Mouse (Mus musculus): Measurements from ENCODE around the gene Arhgef39. TPM values are rescaled to one million over a fixed set of nuclear protein-coding genes. Genes with fewer than 3 reads are reported as not detected.
"Not testable (repeated sequence)": the region's sequence is repeated elsewhere in the genome, so short reads cannot be mapped to it uniquely, and the experiment has no call there.

Arhgef39 gene
- polyA plus RNA-seq, 1 experiment from 2014 or later = 45.1 TPM

DNA sequence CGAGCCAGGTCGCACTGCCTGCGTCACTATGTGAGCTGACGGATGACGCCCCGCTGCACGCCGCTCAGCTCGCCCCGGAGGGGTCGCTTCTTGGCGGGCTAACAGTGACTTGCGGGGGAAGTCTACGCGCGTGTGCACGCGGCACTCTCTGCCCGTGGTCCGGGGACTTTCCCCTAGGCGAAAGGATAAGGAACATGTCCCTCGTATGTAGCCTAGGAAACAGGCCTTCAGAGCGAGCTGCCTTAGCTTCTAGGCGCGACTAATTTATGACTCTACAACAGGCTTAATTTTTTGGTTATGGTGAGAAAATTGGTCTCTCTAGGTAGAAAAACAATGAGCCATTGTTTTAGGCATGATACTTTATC lies 6.7 kb downstream of the Arhgef39 start, which contains the start of gene Ccdc107:
Gene Ccdc107 (plus strand): TSS at position 80 of the 365 bp plus-strand sequence.
- Histone ChIP-seq H3K9me3 (ENCODE audit: control insufficient read depth, low read length) (no peaks in the 10 kb centered on the region), H3K36me3 (ENCODE audit: control insufficient read depth, insufficient read depth, low read length) (peaks cover 8% of the 10 kb centered on the region; the same call in 1 of the 2 replicates), H3K4me3 (ENCODE audit: low read depth, low read length) (peak within 1 kb of the TSS; percentile 69), H3K27ac (ENCODE audit: low read depth, low read length) (peak within 1 kb of the TSS; percentile 66), H3K27me3 (replicated peaks; ENCODE audit: control insufficient read depth, insufficient read depth, low read length) (no peaks in the 10 kb centered on the region), H3K4me2 (peak within 1 kb of the TSS; percentile 66), H3K9ac (ENCODE audit: low read depth, low read length) (peak within 1 kb of the TSS; percentile 77), H3K4me1 (replicated peaks; ENCODE audit: control insufficient read depth, insufficient read depth, low read length) (peaks cover 4% of the 10 kb centered on the region)
- WGBS = under 1% methylated on average over 25 of the region's 25 CpGs
- DNase-seq (ENCODE audit: low spot score) (peak; percentile 88), ATAC-seq (replicated peaks; ENCODE audit: low FRiP score) (peak; percentile 97)

DNA sequence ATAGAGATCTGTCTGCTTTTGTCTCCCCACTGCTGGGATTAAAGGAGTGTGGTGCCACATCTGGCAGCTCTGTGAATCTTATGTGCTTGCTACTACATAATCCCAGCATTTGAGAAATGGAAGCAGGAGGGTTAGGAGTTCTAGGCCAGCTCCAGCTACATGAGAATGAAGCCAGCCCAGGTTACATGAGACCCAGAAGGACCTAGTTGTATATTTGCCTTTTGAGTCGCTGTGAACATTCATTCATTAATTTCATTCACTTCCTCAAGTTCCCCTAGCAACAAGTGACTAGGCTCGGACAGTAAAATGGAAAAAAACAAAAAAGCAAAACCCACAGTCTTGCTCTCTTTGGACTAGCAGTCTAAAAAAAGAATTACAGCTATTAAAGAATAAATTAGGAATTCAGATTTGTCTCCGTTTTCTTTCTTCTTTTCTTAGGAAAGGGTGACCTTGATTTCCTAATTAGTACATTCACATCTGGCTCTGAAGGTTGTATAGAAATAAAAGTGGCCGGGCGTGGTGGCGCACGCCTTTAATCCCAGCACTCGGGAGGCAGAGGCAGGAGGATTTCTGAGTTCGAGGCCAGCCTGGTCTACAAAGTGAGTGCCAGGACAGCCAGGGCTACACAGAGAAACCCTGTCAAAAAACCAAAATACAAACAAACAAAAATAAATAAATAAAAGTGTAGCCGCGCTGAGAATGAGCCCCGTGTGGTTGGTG lies 7.2 kb downstream of the Arhgef39 start:
- H3K9me3 ChIP-seq (ENCODE audit: control insufficient read depth, low read length) = no peaks in the 10 kb centered on the region
- peak overlapping the region; percentile 54 for H3K4me2 ChIP-seq
- WGBS = 44% methylated on average over 12 of the region's 12 CpGs
- no peaks in the 10 kb centered on the region for H3K27me3 ChIP-seq (replicated peaks; ENCODE audit: control insufficient read depth, insufficient read depth, low read length)
- no peak overlapping the region for H3K9ac ChIP-seq (ENCODE audit: low read depth, low read length)
- H3K4me3 ChIP-seq (ENCODE audit: low read depth, low read length) = peak overlapping the region; percentile 20
- DNase-seq (ENCODE audit: low spot score) (no peak), ATAC-seq (replicated peaks; ENCODE audit: low FRiP score) (no peak)
- peaks cover 3% of the 10 kb centered on the region for H3K4me1 ChIP-seq (replicated peaks; ENCODE audit: control insufficient read depth, insufficient read depth, low read length)
- peaks cover 5% of the 10 kb centered on the region; the same call in 1 of the 2 replicates for H3K36me3 ChIP-seq (ENCODE audit: control insufficient read depth, insufficient read depth, low read length)
- no peak overlapping the region for H3K27ac ChIP-seq (ENCODE audit: low read depth, low read length)

DNA sequence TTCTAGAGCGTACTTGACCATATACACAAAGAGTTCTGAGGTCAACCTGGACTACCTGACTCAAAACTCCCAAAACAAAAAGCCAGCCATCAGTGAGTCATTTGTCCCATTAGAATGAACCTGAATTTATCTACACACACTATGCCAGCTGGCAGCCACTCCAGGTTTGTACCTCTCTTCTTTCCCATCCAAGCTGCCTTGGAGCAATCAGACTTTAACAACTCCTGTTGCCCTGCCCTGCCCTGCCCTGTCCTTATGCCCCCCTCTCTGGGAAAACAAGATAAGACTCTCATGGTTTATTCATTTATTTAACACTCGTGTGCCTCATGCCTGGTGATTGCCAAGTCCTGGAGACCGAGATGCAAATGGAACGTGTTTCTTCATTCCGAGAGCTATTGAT lies 8.7 kb downstream of the Arhgef39 start:
- Histone ChIP-seq H3K4me3 (ENCODE audit: low read depth, low read length) (no peak overlapping the region), H3K9me3 (ENCODE audit: control insufficient read depth, low read length) (no peaks in the 10 kb centered on the region), H3K36me3 (ENCODE audit: control insufficient read depth, insufficient read depth, low read length) (no peaks in the 10 kb centered on the region; the same call in 1 of the 2 replicates), H3K4me1 (replicated peaks; ENCODE audit: control insufficient read depth, insufficient read depth, low read length) (peaks cover 3% of the 10 kb centered on the region), H3K27me3 (replicated peaks; ENCODE audit: control insufficient read depth, insufficient read depth, low read length) (no peaks in the 10 kb centered on the region), H3K9ac (ENCODE audit: low read depth, low read length) (no peak overlapping the region), H3K4me2 (0 out of 2 replicates have a peak overlapping the region, but pooled peaks have one; percentile 0), H3K27ac (ENCODE audit: low read depth, low read length) (no peak overlapping the region)
- no peak for DNase-seq (ENCODE audit: low spot score)
- no peak for ATAC-seq (replicated peaks; ENCODE audit: low FRiP score)
- 71% methylated on average over 5 of the region's 5 CpGs for WGBS

DNA sequence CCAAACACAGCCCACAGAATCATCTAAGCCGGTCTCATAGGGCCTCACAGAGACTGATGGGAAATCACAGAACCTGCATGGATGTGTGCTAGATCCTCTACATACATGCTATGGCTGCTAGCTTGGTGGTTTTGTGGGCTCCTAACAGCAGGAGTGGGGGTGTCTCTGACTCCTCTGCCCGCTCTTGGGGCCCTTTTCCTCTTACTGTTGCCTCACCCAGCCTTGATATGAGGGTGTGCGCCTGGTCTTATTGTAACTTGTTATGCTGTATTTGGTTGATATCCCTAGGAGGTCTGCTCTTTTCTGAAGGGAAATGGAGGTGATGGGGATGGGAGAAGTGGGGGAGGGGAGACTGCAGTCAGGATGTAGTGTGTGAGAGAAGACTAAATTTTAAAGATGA lies 9.9 kb downstream of the Arhgef39 start:
- H3K4me1 ChIP-seq (replicated peaks; ENCODE audit: control insufficient read depth, insufficient read depth, low read length) = no peaks in the 10 kb centered on the region; the same call in 1 of the 2 replicates
- no peaks in the 10 kb centered on the region for H3K27me3 ChIP-seq (replicated peaks; ENCODE audit: control insufficient read depth, insufficient read depth, low read length)
- ATAC-seq (replicated peaks; ENCODE audit: low FRiP score) = no peak
- H3K27ac ChIP-seq (ENCODE audit: low read depth, low read length) = no peak overlapping the region
- no peaks in the 10 kb centered on the region for H3K36me3 ChIP-seq (ENCODE audit: control insufficient read depth, insufficient read depth, low read length)
- no peaks in the 10 kb centered on the region for H3K9me3 ChIP-seq (ENCODE audit: control insufficient read depth, low read length)
- no peak overlapping the region for H3K9ac ChIP-seq (ENCODE audit: low read depth, low read length)
- 92% methylated on average over 3 of the region's 3 CpGs for WGBS
- H3K4me3 ChIP-seq (ENCODE audit: low read depth, low read length) = no peak overlapping the region
- DNase-seq (ENCODE audit: low spot score) = no peak
- H3K4me2 ChIP-seq = no peak overlapping the region

DNA sequence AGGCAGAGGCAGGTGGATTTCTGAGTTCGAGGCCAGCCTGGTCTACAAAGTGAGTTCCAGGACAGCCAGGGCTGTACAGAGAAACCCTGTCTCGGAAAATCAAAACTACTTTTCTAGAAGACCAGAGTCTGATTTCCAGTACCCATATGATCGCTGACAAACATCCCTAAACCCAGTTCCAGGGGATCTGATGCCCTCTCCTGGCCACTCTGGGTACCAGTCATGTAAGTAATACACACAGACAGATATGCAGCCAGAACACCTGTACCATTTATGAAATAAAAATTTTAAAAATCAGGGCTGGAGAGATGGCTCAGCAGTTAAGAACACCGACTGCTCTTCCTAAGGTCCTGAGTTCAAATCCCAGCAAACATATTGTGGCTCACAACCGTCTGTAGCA lies 13.8 kb downstream of the Arhgef39 start:
- not testable (repeated sequence) for DNase-seq (ENCODE audit: low spot score); H3K4me1 ChIP-seq (replicated peaks; ENCODE audit: control insufficient read depth, insufficient read depth, low read length); H3K9me3 ChIP-seq (ENCODE audit: control insufficient read depth, low read length); ATAC-seq (replicated peaks; ENCODE audit: low FRiP score); H3K36me3 ChIP-seq (ENCODE audit: control insufficient read depth, insufficient read depth, low read length); H3K4me2 ChIP-seq; H3K27me3 ChIP-seq (replicated peaks; ENCODE audit: control insufficient read depth, insufficient read depth, low read length); H3K27ac ChIP-seq (ENCODE audit: low read depth, low read length); H3K4me3 ChIP-seq (ENCODE audit: low read depth, low read length); H3K9ac ChIP-seq (ENCODE audit: low read depth, low read length)
- 76% methylated on average over 5 of the region's 5 CpGs for WGBS

DNA sequence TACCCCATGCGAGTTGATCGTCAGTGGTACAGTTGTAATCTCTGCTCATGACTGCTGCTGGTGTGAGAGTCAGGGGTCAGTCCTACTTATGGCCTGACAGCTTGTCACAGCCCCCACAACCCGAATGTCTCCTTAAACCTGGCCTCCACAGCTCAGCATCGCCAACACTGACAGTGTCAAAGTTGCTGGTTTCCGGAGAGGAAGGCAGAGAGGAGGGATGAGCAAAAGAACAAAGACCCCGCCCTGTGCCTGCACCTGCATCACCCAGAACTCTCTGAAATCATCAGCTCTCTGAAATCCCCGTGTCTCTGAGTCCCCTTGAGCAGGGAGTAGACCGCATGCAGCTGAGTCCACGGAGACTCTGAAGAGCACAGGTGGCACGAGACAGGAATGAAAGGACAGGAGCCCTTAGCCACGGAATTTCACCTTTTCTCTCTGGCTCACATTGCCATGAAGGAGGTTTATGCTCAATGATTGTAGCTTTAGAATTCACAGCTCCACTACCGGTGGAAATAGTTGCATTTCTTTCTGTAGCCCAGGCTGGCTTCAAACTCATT lies 15.9 kb downstream of the Arhgef39 start, which contains the start of gene Sit1:
Gene Sit1 (minus strand): TSS at position 200 of the 557 bp plus-strand sequence.
- no peak within 1 kb of the TSS for H3K27ac ChIP-seq (ENCODE audit: low read depth, low read length)
- WGBS = 61% methylated on average over 12 of the region's 12 CpGs
- H3K4me1 ChIP-seq (replicated peaks; ENCODE audit: control insufficient read depth, insufficient read depth, low read length) = peaks cover 2% of the 10 kb centered on the region
- H3K36me3 ChIP-seq (ENCODE audit: control insufficient read depth, insufficient read depth, low read length) = no peaks in the 10 kb centered on the region
- H3K9me3 ChIP-seq (ENCODE audit: control insufficient read depth, low read length) = no peaks in the 10 kb centered on the region
- H3K27me3 ChIP-seq (replicated peaks; ENCODE audit: control insufficient read depth, insufficient read depth, low read length) = no peaks in the 10 kb centered on the region
- H3K9ac ChIP-seq (ENCODE audit: low read depth, low read length) = no peak within 1 kb of the TSS
- DNase-seq (ENCODE audit: low spot score) (no peak), ATAC-seq (replicated peaks; ENCODE audit: low FRiP score) (no peak)
- H3K4me2 ChIP-seq = no peak within 1 kb of the TSS
- no peak within 1 kb of the TSS for H3K4me3 ChIP-seq (ENCODE audit: low read depth, low read length)

DNA sequence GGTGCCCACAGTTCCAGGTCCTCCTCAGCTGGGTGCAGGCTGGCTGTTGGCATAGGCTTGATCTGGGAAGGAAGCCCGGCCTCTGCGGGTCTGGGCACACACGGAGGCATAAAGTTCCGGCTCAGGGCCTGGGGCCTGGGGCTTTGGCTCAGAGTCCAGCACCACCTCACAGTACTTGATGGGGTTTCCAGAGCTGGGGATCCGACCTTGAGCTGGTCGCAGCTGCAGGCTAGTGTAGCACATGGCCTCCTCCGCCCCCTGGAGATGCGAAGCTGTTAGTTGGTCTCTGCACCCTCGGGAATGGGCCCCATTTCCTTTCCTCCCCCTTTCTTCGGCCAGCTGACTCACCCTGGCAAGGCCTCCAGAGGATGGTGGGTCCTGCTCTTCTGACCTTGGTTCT lies 16.9 kb downstream of the Arhgef39 start:
- ATAC-seq (replicated peaks; ENCODE audit: low FRiP score) = no peak
- Histone ChIP-seq H3K27ac (ENCODE audit: low read depth, low read length) (no peak overlapping the region), H3K36me3 (ENCODE audit: control insufficient read depth, insufficient read depth, low read length) (no peaks in the 10 kb centered on the region), H3K4me3 (ENCODE audit: low read depth, low read length) (no peak overlapping the region), H3K9ac (ENCODE audit: low read depth, low read length) (no peak overlapping the region), H3K9me3 (ENCODE audit: control insufficient read depth, low read length) (no peaks in the 10 kb centered on the region), H3K4me2 (no peak overlapping the region), H3K4me1 (replicated peaks; ENCODE audit: control insufficient read depth, insufficient read depth, low read length) (peaks cover 5% of the 10 kb centered on the region), H3K27me3 (replicated peaks; ENCODE audit: control insufficient read depth, insufficient read depth, low read length) (no peaks in the 10 kb centered on the region)
- WGBS = 63% methylated on average over 10 of the region's 10 CpGs
- no peak for DNase-seq (ENCODE audit: low spot score)

DNA sequence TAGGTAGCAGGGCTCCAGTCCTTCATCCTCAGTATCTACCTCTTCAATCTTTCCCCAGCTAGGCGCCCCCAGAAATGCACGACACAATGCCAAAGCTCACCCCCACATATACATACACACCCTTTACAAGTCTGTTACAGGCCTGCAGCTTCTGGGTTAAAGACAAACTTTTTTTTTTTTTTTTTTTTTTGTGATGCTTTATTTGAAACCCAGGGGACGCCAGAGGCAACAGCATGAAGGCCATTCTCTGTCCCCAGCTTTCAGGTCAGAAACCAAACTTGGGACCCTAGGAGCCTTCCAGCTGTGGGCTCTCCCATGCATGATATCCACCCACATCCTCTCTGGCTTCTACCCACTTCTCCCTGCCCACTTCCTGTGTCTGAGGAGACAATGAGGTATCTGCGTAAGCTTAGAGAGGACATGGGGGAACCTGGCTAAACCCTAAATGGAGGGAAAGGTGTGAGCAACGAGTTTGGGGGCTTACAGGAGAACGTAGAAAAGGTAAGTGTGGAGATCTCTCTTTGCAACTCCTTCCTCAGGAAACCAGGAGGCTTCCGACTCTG lies 17.5 kb downstream of the Arhgef39 start:
- H3K4me2 ChIP-seq = no peak overlapping the region
- H3K4me1 ChIP-seq (replicated peaks; ENCODE audit: control insufficient read depth, insufficient read depth, low read length) = peaks cover 5% of the 10 kb centered on the region
- no peak overlapping the region for H3K4me3 ChIP-seq (ENCODE audit: low read depth, low read length)
- no peak for DNase-seq (ENCODE audit: low spot score)
- no peak overlapping the region for H3K27ac ChIP-seq (ENCODE audit: low read depth, low read length)
- ATAC-seq (replicated peaks; ENCODE audit: low FRiP score) = no peak
- no peaks in the 10 kb centered on the region for H3K36me3 ChIP-seq (ENCODE audit: control insufficient read depth, insufficient read depth, low read length)
- WGBS = 56% methylated on average over 7 of the region's 7 CpGs
- H3K27me3 ChIP-seq (replicated peaks; ENCODE audit: control insufficient read depth, insufficient read depth, low read length) = no peaks in the 10 kb centered on the region
- H3K9ac ChIP-seq (ENCODE audit: low read depth, low read length) = no peak overlapping the region
- no peaks in the 10 kb centered on the region for H3K9me3 ChIP-seq (ENCODE audit: control insufficient read depth, low read length)

Data from liver, embryonic 11.5 days (tissue).